In genomic region chr6:146907795-146908190, GRCm38 (mm10) we compare ENCODE assay signal across 28 mouse cellular contexts. TPM values are rescaled to one million over a fixed set of nuclear protein-coding genes. Genes with fewer than 3 reads are reported as not detected.
DNase-seq lines count a peak whose midpoint lies in the region; ATAC-seq and TF ChIP-seq lines count a peak whose summit lies in the region.
"Had no signal": no experiment of that assay in that cellular context is flagged by ENCODE, and none has a peak within 500 bp of the region (broad histone marks: within the 10 kb centered on the region; RNA-seq: fewer than 3 reads in every experiment).

No protein-coding gene starts in this region.

- no peak for TF ChIP-seq POLR2A in kidney, adult 2 months (IDR thresholded peaks at IDR 0.05; ENCODE audit: low read depth, low read length)
- TF ChIP-seq POLR2A in embryonic fibroblast, embryonic 13.5 days (IDR thresholded peaks at IDR 0.05; ENCODE audit: low read depth, low read length) = no peak

- intact Hi-C loops in left cerebral cortex, postnatal 10 days (cut with DNase I) = no loop called here

- peak overlapping the region; percentile 51 for H3K27ac ChIP-seq in kidney, adult 2 months (ENCODE audit: insufficient read depth, low read depth, low read length)
- H3K27ac ChIP-seq in embryonic fibroblast, embryonic 13.5 days (ENCODE audit: insufficient read depth, low read length) = peak overlapping the region; percentile 100
- H3K27ac ChIP-seq in intestine, postnatal 0 days (ENCODE audit: low read depth, low read length) = peak overlapping the region; percentile 51; the same call in 1 of the 2 replicates
- peak overlapping the region; percentile 69 for H3K27ac ChIP-seq in liver, postnatal 0 days (ENCODE audit: low read depth)
- no peak overlapping the region for H3K27ac ChIP-seq in forebrain, postnatal 0 days (ENCODE audit: low read depth, low read length)
- H3K27ac ChIP-seq: forebrain, embryonic 13.5 days; hindbrain, embryonic 12.5 days; limb, embryonic 13.5 days; neural tube, embryonic 15.5 days had no signal

- no peaks in the 10 kb centered on the region for H3K36me3 ChIP-seq in kidney, adult 2 months (ENCODE audit: control insufficient read depth, insufficient read depth, low read length)
- H3K36me3 ChIP-seq in intestine, postnatal 0 days (ENCODE audit: control insufficient read depth, insufficient read depth) = no peaks in the 10 kb centered on the region
- no peaks in the 10 kb centered on the region for H3K36me3 ChIP-seq in liver, postnatal 0 days (replicated peaks; ENCODE audit: insufficient read depth, low read length)
- no peaks in the 10 kb centered on the region for H3K36me3 ChIP-seq in forebrain, postnatal 0 days (ENCODE audit: insufficient read depth)
- H3K36me3 ChIP-seq: hindbrain, embryonic 12.5 days; neural tube, embryonic 15.5 days had no signal

- peak; percentile 62 for ATAC-seq in intestine, postnatal 0 days
- peak; percentile 85 for ATAC-seq in liver, postnatal 0 days
- ATAC-seq in forebrain, postnatal 0 days = no peak
- ATAC-seq: forebrain, embryonic 13.5 days had no signal

- H3K9me3 ChIP-seq in intestine, postnatal 0 days (ENCODE audit: control insufficient read depth) = no peaks in the 10 kb centered on the region
- no peaks in the 10 kb centered on the region for H3K9me3 ChIP-seq in liver, postnatal 0 days (ENCODE audit: low read length)
- no peaks in the 10 kb centered on the region for H3K9me3 ChIP-seq in forebrain, postnatal 0 days (ENCODE audit: low read length)
- H3K9me3 ChIP-seq: forebrain, embryonic 13.5 days; hindbrain, embryonic 12.5 days; limb, embryonic 13.5 days; megakaryocyte, embryonic 14.5 days; neural tube, embryonic 15.5 days had no signal

- no peaks in the 10 kb centered on the region for H3K27me3 ChIP-seq in kidney, adult 2 months (replicated peaks; ENCODE audit: control insufficient read depth, insufficient read depth, low read length)
- no peaks in the 10 kb centered on the region for H3K27me3 ChIP-seq in intestine, postnatal 0 days (replicated peaks; ENCODE audit: control insufficient read depth, insufficient read depth, low read length)
- H3K27me3 ChIP-seq in liver, postnatal 0 days (ENCODE audit: insufficient read depth, low read length) = no peaks in the 10 kb centered on the region
- no peaks in the 10 kb centered on the region for H3K27me3 ChIP-seq in forebrain, postnatal 0 days (ENCODE audit: insufficient read depth, low read length)
- H3K27me3 ChIP-seq: forebrain, embryonic 13.5 days; hindbrain, embryonic 12.5 days; limb, embryonic 13.5 days; megakaryocyte, embryonic 14.5 days; neural tube, embryonic 15.5 days had no signal

- TF ChIP-seq CTCF in kidney, adult 2 months (conservative IDR thresholded peaks at IDR 0.05; ENCODE audit: insufficient read depth, insufficient read length, low read depth, low read length) = no peak
- TF ChIP-seq CTCF in embryonic fibroblast, embryonic 13.5 days (IDR thresholded peaks at IDR 0.05; ENCODE audit: borderline replicate concordance, insufficient read depth, low read length) = no peak
- TF ChIP-seq CTCF in intestine, postnatal 0 days (IDR thresholded peaks at IDR 0.05; ENCODE audit: low read depth) = no peak
- no peak for TF ChIP-seq CTCF in liver, postnatal 0 days (IDR thresholded peaks at IDR 0.05; ENCODE audit: low read depth)
- no peak for TF ChIP-seq CTCF in forebrain, postnatal 0 days (IDR thresholded peaks at IDR 0.05; ENCODE audit: low read depth)

- peak; percentile 43; the same call in 1 of the 2 replicates for TF ChIP-seq EP300 in liver, postnatal 0 days (IDR thresholded peaks at IDR 0.05; ENCODE audit: low read depth)

- H3K9ac ChIP-seq in intestine, postnatal 0 days (ENCODE audit: low read depth, low read length) = no peak overlapping the region
- H3K9ac ChIP-seq in liver, postnatal 0 days (replicated peaks) = no peak overlapping the region
- H3K9ac ChIP-seq in forebrain, postnatal 0 days = no peak overlapping the region
- H3K9ac ChIP-seq: forebrain, embryonic 13.5 days; hindbrain, embryonic 12.5 days; limb, embryonic 13.5 days; neural tube, embryonic 15.5 days had no signal

- 69% methylated on average over 1 of the region's 1 CpGs for WGBS in kidney, adult 2 months
- 51% methylated on average over 1 of the region's 1 CpGs for WGBS in intestine, postnatal 0 days
- 69% methylated on average over 1 of the region's 1 CpGs for WGBS in liver, postnatal 0 days (ENCODE audit: insufficient replicate concordance)
- WGBS in forebrain, postnatal 0 days = 100% methylated on average over 1 of the region's 1 CpGs

- DNase-seq in kidney, adult 2 months = peak; percentile 87
- no peak for DNase-seq in kidney, postnatal 10 days
- DNase-seq in liver, postnatal 0 days = peak; percentile 47
- no peak for DNase-seq in forebrain, postnatal 0 days
- DNase-seq in left cerebral cortex, postnatal 10 days (ENCODE audit: extremely low spot score in 1 of 2, low spot score in 2 of 2) = no peak
- DNase-seq: B cell, adult 2 months; cerebellum, adult 9-10 months; gastrocnemius, postnatal 10 days; heart, postnatal 10 days; lung, postnatal 10 days; midbrain, embryonic 14.5 days; right cerebral cortex, postnatal 14 days; spleen, adult 18-20 months; thymus, postnatal 36 days had no signal

- no peak overlapping the region for H3K4me3 ChIP-seq in kidney, adult 2 months (ENCODE audit: insufficient read depth, low read depth, low read length)
- no peak overlapping the region for H3K4me3 ChIP-seq in embryonic fibroblast, embryonic 13.5 days (ENCODE audit: insufficient read depth, low read length)
- H3K4me3 ChIP-seq in intestine, postnatal 0 days (ENCODE audit: low read depth, low read length) = no peak overlapping the region
- H3K4me3 ChIP-seq in liver, postnatal 0 days (ENCODE audit: low read depth, low read length) = no peak overlapping the region
- no peak overlapping the region for H3K4me3 ChIP-seq in forebrain, postnatal 0 days (ENCODE audit: low read depth, low read length)
- H3K4me3 ChIP-seq: erythroblast, embryonic 14.5 days; forebrain, embryonic 13.5 days; hindbrain, embryonic 12.5 days; limb, embryonic 13.5 days; neural tube, embryonic 15.5 days had no signal

- H3K4me2 ChIP-seq in intestine, postnatal 0 days (replicated peaks; ENCODE audit: low read depth) = no peak overlapping the region
- H3K4me2 ChIP-seq in liver, postnatal 0 days (ENCODE audit: low read depth, low read length) = no peak overlapping the region
- H3K4me2 ChIP-seq in forebrain, postnatal 0 days (ENCODE audit: low read depth) = no peak overlapping the region
- H3K4me2 ChIP-seq: forebrain, embryonic 13.5 days; hindbrain, embryonic 12.5 days; limb, embryonic 13.5 days; neural tube, embryonic 15.5 days had no signal

- H3K4me1 ChIP-seq in kidney, adult 2 months (ENCODE audit: control insufficient read depth, insufficient read depth, low read length) = peaks cover 64% of the 10 kb centered on the region
- peaks cover 36% of the 10 kb centered on the region for H3K4me1 ChIP-seq in embryonic fibroblast, embryonic 13.5 days (ENCODE audit: control insufficient read depth, insufficient read depth, low read length)
- H3K4me1 ChIP-seq in intestine, postnatal 0 days (replicated peaks; ENCODE audit: control insufficient read depth, insufficient read depth, low read length) = peaks cover 3% of the 10 kb centered on the region
- peaks cover 33% of the 10 kb centered on the region for H3K4me1 ChIP-seq in liver, postnatal 0 days (ENCODE audit: insufficient read depth)
- no peaks in the 10 kb centered on the region for H3K4me1 ChIP-seq in forebrain, postnatal 0 days (ENCODE audit: insufficient read depth)
- H3K4me1 ChIP-seq: neural tube, embryonic 15.5 days had no signal

RNA-seq across cellular contexts. Expression of gene Ppfibp1, which starts 19.5 kb away (rescaled TPM):
- polyA plus RNA-seq in kidney, adult 2 months (2012; rRNA removed) = 20.6 and 23.4 TPM in 2 replicates
- polyA plus RNA-seq in embryonic fibroblast, embryonic 13.5 days (2011; ENCODE audit: insufficient read length, low read depth, missing spikeins) = 196 and 246 TPM in 2 replicates
- 32.3 and 32.4 TPM in 2 replicates for polyA plus RNA-seq in intestine, postnatal 0 days (2015; fragmentation: Nextera tagmentation; extraction: Ambion mirVana)
- polyA plus RNA-seq in liver, postnatal 0 days (2015; fragmentation: Nextera tagmentation; extraction: Ambion mirVana) = 8.9 and 11.3 TPM in 2 replicates
- total RNA-seq in forebrain, postnatal 0 days (2014; rRNA removed) = 32.0 and 33.0 TPM in 2 replicates
- 15.6 and 23.8 TPM in 2 replicates for polyA plus RNA-seq in forebrain, postnatal 0 days (2015; fragmentation: Nextera tagmentation; extraction: Ambion mirVana)
- 100 to 1,000 TPM in 1 of 2 experiments, 10 to 100 TPM in 1; 96.3 to 100 TPM for total RNA-seq in left cerebral cortex, postnatal 10 days (2021)
- polyA plus RNA-seq: erythroblast, embryonic 14.5 days had no signal

RNA-seq across cellular contexts. Expression of gene 1700034J05Rik, which starts 46.4 kb away (rescaled TPM):
- 0.07 TPM in 1 of 2 replicates, not detected in the other for polyA plus RNA-seq in kidney, adult 2 months (2012; rRNA removed)
- not detected in 2 replicates for polyA plus RNA-seq in embryonic fibroblast, embryonic 13.5 days (2011; ENCODE audit: insufficient read length, low read depth, missing spikeins)
- 0.24 TPM in 1 of 2 replicates, not detected in the other for polyA plus RNA-seq in intestine, postnatal 0 days (2015; fragmentation: Nextera tagmentation; extraction: Ambion mirVana)
- polyA plus RNA-seq in liver, postnatal 0 days (2015; fragmentation: Nextera tagmentation; extraction: Ambion mirVana) = 0.05 TPM in 1 of 2 replicates, not detected in the other
- not detected in 2 replicates for total RNA-seq in forebrain, postnatal 0 days (2014; rRNA removed)
- not detected in 2 replicates for polyA plus RNA-seq in forebrain, postnatal 0 days (2015; fragmentation: Nextera tagmentation; extraction: Ambion mirVana)
- total RNA-seq in left cerebral cortex, postnatal 10 days (2021) = not detected
- total RNA-seq: adrenal gland, adult 18-20 months; common myeloid progenitor, adult 5-6 weeks; gastrocnemius, postnatal 10 days; heart, postnatal 10 days; layer of hippocampus, adult 18-20 months; layer of hippocampus, postnatal 25 days; left cerebral cortex, postnatal 14 days had no signal
- polyA plus RNA-seq: embryonic facial prominence, embryonic 11.5 days; erythroblast, embryonic 14.5 days; midbrain, embryonic 14.5 days; neural tube, embryonic 15.5 days had no signal

RNA-seq across cellular contexts. Expression of gene Smco2, which starts 57.9 kb away (rescaled TPM):
- 0.11 TPM in 1 of 2 replicates, not detected in the other for polyA plus RNA-seq in kidney, adult 2 months (2012; rRNA removed)
- not detected in 2 replicates for polyA plus RNA-seq in embryonic fibroblast, embryonic 13.5 days (2011; ENCODE audit: insufficient read length, low read depth, missing spikeins)
- polyA plus RNA-seq in intestine, postnatal 0 days (2015; fragmentation: Nextera tagmentation; extraction: Ambion mirVana) = not detected in 2 replicates
- not detected in 2 replicates for polyA plus RNA-seq in liver, postnatal 0 days (2015; fragmentation: Nextera tagmentation; extraction: Ambion mirVana)
- not detected in 2 replicates for total RNA-seq in forebrain, postnatal 0 days (2014; rRNA removed)
- not detected in 2 replicates for polyA plus RNA-seq in forebrain, postnatal 0 days (2015; fragmentation: Nextera tagmentation; extraction: Ambion mirVana)
- not detected for total RNA-seq in left cerebral cortex, postnatal 10 days (2021)
- total RNA-seq: adrenal gland, adult 18-20 months; common myeloid progenitor, adult 5-6 weeks; gastrocnemius, postnatal 10 days; layer of hippocampus, adult 18-20 months; layer of hippocampus, postnatal 25 days; left cerebral cortex, postnatal 14 days had no signal
- polyA plus RNA-seq: embryonic facial prominence, embryonic 11.5 days; erythroblast, embryonic 14.5 days; forebrain, embryonic 13.5 days; hindbrain, embryonic 12.5 days; limb, embryonic 13.5 days; midbrain, embryonic 14.5 days; neural tube, embryonic 15.5 days had no signal

Comparison
In these comparisons a context has a peak if more than half of its experiments do, and no peak if none do; other contexts are left out.
1. DNase-seq: peak in kidney, adult 2 months (single experiment) and liver, postnatal 0 days (single experiment); none in kidney, postnatal 10 days (single experiment), forebrain, postnatal 0 days (single experiment) and left cerebral cortex, postnatal 10 days (0 of 2).